Mouse (Mus musculus): ENCODE measurements around the gene Slc1a3. TPM values are rescaled to one million over a fixed set of nuclear protein-coding genes. Genes with fewer than 3 reads are reported as not detected.

Gene Slc1a3
- total and polyA plus RNA-seq, 3 experiments, result 1.6 to 2.5 (median 1.9) TPM

GRCm38 (mm10) chr15:8605538-8606188 lies 104.9 kb downstream of the Slc1a3 start:
- TF ChIP-seq CTCF (IDR thresholded peaks at IDR 0.05) (no peak), EP300 (IDR thresholded peaks at IDR 0.05; ENCODE audit: insufficient read depth, low read depth, low read length) (no peak), POLR2A (IDR thresholded peaks at IDR 0.05; ENCODE audit: insufficient read depth, low read depth, low read length) (no peak)
- intact Hi-C loops (cut with DNase I), result no loop called here

GRCm38 (mm10) chr15:8602362-8602761 lies 108.2 kb downstream of the Slc1a3 start:
- no peak for DNase-seq
- WGBS, result 85% methylated on average over 6 of the region's 6 CpGs
- Histone ChIP-seq H3K36me3 (ENCODE audit: control insufficient read depth, insufficient read depth, low read length) (no peaks in the 10 kb centered on the region), H3K9ac (ENCODE audit: low read depth, low read length) (no peak overlapping the region), H3K4me3 (no peak overlapping the region), H3K4me1 (ENCODE audit: control insufficient read depth, insufficient read depth, low read length) (no peaks in the 10 kb centered on the region), H3K27ac (no peak overlapping the region), H3K27me3 (ENCODE audit: control insufficient read depth, insufficient read depth, low read length) (no peaks in the 10 kb centered on the region), H3K79me2 (replicated peaks; ENCODE audit: control insufficient read depth, insufficient read depth, low read length) (no peaks in the 10 kb centered on the region)
- TF ChIP-seq EP300 (IDR thresholded peaks at IDR 0.05; ENCODE audit: insufficient read depth, low read depth, low read length), result no peak
- TF ChIP-seq POLR2A (IDR thresholded peaks at IDR 0.05; ENCODE audit: insufficient read depth, low read depth, low read length), result no peak
- TF ChIP-seq CTCF (IDR thresholded peaks at IDR 0.05), result no peak
- intact Hi-C loops (cut with DNase I), result no loop called here

More at GRCm38 (mm10) chr15:8605538-8606188, 104.9 kb downstream of the Slc1a3 start:
- Histone ChIP-seq H3K4me3 (no peak overlapping the region), H3K27me3 (ENCODE audit: control insufficient read depth, insufficient read depth, low read length) (no peaks in the 10 kb centered on the region), H3K27ac (no peak overlapping the region), H3K4me1 (ENCODE audit: control insufficient read depth, insufficient read depth, low read length) (no peaks in the 10 kb centered on the region), H3K79me2 (replicated peaks; ENCODE audit: control insufficient read depth, insufficient read depth, low read length) (no peaks in the 10 kb centered on the region), H3K36me3 (ENCODE audit: control insufficient read depth, insufficient read depth, low read length) (no peaks in the 10 kb centered on the region), H3K9ac (ENCODE audit: low read depth, low read length) (no peak overlapping the region)
- DNase-seq, result no peak
- 65% methylated on average over 6 of the region's 6 CpGs for WGBS

GRCm38 (mm10) chr15:8601312-8602146 lies 109.0 kb downstream of the Slc1a3 start:
- H3K36me3 ChIP-seq (ENCODE audit: control insufficient read depth, insufficient read depth, low read length), result no peaks in the 10 kb centered on the region
- 82% methylated on average over 13 of the region's 13 CpGs for WGBS
- intact Hi-C loops (cut with DNase I), result no loop called here
- no peaks in the 10 kb centered on the region for H3K27me3 ChIP-seq (ENCODE audit: control insufficient read depth, insufficient read depth, low read length)
- H3K27ac ChIP-seq, result no peak overlapping the region
- DNase-seq, result no peak
- no peak for TF ChIP-seq POLR2A (IDR thresholded peaks at IDR 0.05; ENCODE audit: insufficient read depth, low read depth, low read length)
- no peak for TF ChIP-seq CTCF (IDR thresholded peaks at IDR 0.05)
- no peak for TF ChIP-seq EP300 (IDR thresholded peaks at IDR 0.05; ENCODE audit: insufficient read depth, low read depth, low read length)
- H3K79me2 ChIP-seq (replicated peaks; ENCODE audit: control insufficient read depth, insufficient read depth, low read length), result no peaks in the 10 kb centered on the region
- H3K9ac ChIP-seq (ENCODE audit: low read depth, low read length), result no peak overlapping the region
- no peak overlapping the region for H3K4me3 ChIP-seq
- H3K4me1 ChIP-seq (ENCODE audit: control insufficient read depth, insufficient read depth, low read length), result no peaks in the 10 kb centered on the region

GRCm38 (mm10) chr15:8596375-8596900 lies 114.1 kb downstream of the Slc1a3 start:
- Histone ChIP-seq H3K36me3 (ENCODE audit: control insufficient read depth, insufficient read depth, low read length) (no peaks in the 10 kb centered on the region), H3K79me2 (replicated peaks; ENCODE audit: control insufficient read depth, insufficient read depth, low read length) (no peaks in the 10 kb centered on the region), H3K4me1 (ENCODE audit: control insufficient read depth, insufficient read depth, low read length) (no peaks in the 10 kb centered on the region), H3K4me3 (no peak overlapping the region), H3K27ac (no peak overlapping the region), H3K27me3 (ENCODE audit: control insufficient read depth, insufficient read depth, low read length) (no peaks in the 10 kb centered on the region), H3K9ac (ENCODE audit: low read depth, low read length) (no peak overlapping the region)
- no peak for DNase-seq
- intact Hi-C loops (cut with DNase I), result no loop called here
- 87% methylated on average over 8 of the region's 8 CpGs for WGBS
- no peak for TF ChIP-seq POLR2A (IDR thresholded peaks at IDR 0.05; ENCODE audit: insufficient read depth, low read depth, low read length)
- no peak for TF ChIP-seq EP300 (IDR thresholded peaks at IDR 0.05; ENCODE audit: insufficient read depth, low read depth, low read length)
- TF ChIP-seq CTCF (IDR thresholded peaks at IDR 0.05), result no peak

GRCm38 (mm10) chr15:8595226-8595625 lies 115.3 kb downstream of the Slc1a3 start:
- TF ChIP-seq CTCF (IDR thresholded peaks at IDR 0.05) (no peak), EP300 (IDR thresholded peaks at IDR 0.05; ENCODE audit: insufficient read depth, low read depth, low read length) (no peak), POLR2A (IDR thresholded peaks at IDR 0.05; ENCODE audit: insufficient read depth, low read depth, low read length) (no peak)
- Histone ChIP-seq H3K4me1 (ENCODE audit: control insufficient read depth, insufficient read depth, low read length) (no peaks in the 10 kb centered on the region), H3K4me3 (no peak overlapping the region), H3K36me3 (ENCODE audit: control insufficient read depth, insufficient read depth, low read length) (no peaks in the 10 kb centered on the region), H3K9ac (ENCODE audit: low read depth, low read length) (no peak overlapping the region), H3K27ac (no peak overlapping the region), H3K27me3 (ENCODE audit: control insufficient read depth, insufficient read depth, low read length) (no peaks in the 10 kb centered on the region), H3K79me2 (replicated peaks; ENCODE audit: control insufficient read depth, insufficient read depth, low read length) (no peaks in the 10 kb centered on the region)
- DNase-seq, result no peak
- intact Hi-C loops (cut with DNase I), result no loop called here
- 69% methylated on average over 12 of the region's 12 CpGs for WGBS

All from heart, adult 2 months (tissue).